Mouse (Mus musculus) layer of hippocampus, postnatal 25 days (tissue): ENCODE data around the gene Ppip5k1. TPM values are rescaled to one million over a fixed set of nuclear protein-coding genes. Genes with fewer than 3 reads are reported as not detected.

ENCODE experiments used
- DNase-seq, 2 experiments: peaks; one replicate each; pipeline ENCODE4 v3.0.0; 2022; ENCODE audit warnings: mixed read lengths in 2 of 2, low spot score in 1 of 2; ENCODE audit errors: extremely low spot score in 1 of 2
- total RNA-seq, 2 experiments: library from RNA; stranded (reverse); gene quantifications; 2 replicates each; pipeline ENCODE4 v1.2.3; 2021

The Ppip5k1 gene
- total RNA-seq, 2 experiments from 2014 or later: 85.1 to 111 TPM

DNA sequence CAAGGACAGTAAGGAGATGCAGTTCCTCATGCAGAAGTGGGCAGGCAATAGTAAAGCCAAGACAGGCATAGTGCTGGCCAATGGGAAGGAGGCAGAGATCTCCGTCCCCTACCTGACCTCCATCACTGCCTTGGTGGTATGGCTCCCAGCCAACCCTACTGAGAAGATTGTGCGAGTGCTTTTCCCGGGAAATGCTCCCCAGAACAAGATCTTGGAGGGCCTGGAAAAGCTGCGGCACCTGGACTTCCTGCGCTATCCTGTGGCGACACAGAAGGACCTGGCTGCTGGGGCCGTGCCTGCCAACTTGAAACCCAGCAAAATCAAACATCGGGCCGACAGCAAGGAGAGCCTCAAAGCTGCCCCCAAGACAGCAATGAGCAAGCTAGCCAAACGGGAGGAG is 55.2 kb downstream of the Ppip5k1 start:
- DNase-seq: no peak

DNA sequence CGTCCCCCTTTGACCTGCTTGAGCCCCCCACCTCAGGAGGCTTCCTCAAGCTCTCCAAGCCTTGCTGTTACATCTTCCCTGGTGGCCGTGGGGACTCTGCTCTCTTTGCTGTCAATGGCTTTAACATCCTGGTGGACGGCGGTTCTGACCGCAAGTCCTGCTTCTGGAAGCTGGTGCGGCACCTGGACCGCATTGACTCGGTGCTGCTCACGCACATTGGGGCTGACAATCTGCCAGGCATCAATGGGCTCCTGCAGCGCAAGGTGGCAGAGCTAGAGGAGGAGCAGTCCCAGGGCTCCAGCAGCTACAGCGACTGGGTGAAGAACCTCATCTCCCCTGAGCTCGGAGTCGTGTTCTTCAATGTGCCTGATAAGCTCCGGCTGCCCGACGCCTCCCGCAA is 55.7 kb downstream of the Ppip5k1 start:
- DNase-seq: no peak

DNA sequence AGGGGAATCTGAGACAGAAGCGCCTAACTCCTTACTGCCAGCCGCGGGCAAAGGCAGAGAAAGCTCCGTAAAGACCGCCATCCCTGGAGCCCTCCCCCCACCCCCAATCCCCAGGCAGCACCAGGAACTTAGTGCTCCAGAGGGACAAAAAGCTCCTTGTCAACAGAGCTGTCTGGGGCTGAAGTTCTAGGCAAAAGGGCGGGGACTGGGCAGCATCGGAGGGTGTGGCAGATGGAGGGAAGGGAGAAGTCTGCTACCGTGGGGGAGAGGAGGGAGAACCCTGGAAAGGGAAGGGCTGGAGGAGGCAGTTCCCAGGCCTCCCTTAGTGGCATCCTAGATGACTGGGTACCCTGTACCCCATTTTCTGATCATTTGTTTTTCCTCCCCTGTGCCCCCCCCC is 57.1 kb downstream of the Ppip5k1 start:
- no peak for DNase-seq

DNA sequence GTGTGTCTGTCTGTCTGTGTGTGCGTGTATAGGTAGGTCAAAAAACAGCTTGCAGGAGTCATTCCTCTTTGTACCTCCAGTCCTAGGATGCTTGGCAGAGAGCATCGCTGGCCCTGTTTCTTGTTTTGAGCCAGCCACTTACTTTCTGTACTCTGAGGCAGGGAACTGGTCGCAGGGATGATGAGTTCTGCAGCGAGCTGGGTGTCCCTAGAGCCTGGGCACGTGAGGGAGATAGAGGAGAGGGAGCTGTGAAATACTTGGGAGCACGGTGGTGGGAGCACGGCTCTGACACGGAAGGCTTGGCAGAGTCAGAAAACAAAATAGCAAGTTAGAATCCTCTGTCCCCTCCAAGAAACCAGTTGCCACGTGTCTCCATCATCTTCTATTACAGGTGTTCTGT is 57.5 kb downstream of the Ppip5k1 start:
- peak in 1 of 2 experiments; percentile 17 for DNase-seq

DNA sequence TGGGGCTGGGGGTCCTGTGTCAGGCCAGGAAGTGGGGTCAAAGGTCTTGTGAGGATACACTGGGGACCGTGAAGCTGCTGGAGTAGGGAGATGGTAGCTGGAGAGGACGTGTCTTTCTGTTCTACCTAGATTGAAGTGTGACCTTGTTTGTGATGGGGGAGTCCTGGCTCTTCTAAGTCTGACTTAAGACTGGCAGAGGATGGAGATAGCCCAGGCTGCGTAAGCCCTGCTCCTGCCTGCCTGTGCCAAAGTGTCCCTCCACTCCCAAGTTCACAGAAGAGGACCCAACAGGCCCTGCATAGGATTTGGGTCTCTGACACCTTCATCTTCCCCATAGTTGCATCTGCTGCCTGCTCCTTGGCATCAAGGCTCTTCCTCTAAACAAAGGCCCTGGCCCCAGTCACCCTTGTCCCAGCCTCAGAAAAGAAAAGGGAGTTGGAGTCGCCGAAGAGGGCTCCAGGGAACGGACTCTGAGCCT is 58.4 kb downstream of the Ppip5k1 start:
- DNase-seq: peak; percentile 10 to 18

DNA sequence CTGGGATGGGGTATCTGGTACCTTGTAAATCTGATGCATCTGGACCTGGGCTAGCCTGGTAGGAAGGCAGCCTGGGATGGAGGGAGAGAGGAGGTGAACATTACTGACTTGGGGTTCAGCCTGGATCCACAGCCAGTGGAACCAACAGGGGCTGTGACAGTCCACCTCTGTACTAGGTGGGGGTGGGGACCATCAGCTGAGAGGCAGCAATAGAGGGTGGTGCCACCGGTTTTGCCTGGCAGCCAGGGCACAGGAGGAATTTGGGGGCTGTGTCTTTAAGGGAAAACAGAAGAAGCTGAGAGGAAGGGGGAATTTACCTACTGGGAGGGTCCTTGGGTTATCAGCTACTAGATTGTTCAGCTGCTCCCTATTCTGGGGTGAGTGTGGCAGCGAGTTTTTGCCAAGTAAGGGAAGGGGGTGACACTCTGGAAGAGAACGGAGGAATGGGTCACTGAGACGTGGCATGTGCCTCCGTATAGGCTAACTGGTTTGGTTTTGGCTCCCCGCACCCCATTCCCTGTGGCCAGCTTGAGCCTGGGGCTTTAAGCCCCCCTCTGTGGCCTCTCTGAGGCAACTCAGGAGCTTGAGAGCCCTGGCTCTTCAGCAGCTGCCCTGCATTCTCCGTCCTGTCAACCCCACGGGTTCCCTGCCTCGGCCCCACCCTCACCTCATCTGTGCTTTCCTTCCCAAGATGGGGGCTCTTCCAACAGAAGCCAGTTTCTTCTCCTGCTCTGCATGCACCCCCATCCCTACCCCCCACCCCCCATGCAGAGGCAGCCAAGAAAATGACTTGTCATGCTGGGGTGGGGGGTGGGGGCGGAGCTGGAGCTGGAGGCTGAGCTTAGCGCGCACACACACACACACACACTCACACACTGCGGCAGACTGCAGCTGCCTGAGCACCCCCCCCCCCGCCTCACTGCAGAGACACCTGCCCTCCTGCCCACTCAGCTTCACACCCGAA is 59.3 kb downstream of the Ppip5k1 start:
- DNase-seq: peak; percentile 51 to 53

DNA sequence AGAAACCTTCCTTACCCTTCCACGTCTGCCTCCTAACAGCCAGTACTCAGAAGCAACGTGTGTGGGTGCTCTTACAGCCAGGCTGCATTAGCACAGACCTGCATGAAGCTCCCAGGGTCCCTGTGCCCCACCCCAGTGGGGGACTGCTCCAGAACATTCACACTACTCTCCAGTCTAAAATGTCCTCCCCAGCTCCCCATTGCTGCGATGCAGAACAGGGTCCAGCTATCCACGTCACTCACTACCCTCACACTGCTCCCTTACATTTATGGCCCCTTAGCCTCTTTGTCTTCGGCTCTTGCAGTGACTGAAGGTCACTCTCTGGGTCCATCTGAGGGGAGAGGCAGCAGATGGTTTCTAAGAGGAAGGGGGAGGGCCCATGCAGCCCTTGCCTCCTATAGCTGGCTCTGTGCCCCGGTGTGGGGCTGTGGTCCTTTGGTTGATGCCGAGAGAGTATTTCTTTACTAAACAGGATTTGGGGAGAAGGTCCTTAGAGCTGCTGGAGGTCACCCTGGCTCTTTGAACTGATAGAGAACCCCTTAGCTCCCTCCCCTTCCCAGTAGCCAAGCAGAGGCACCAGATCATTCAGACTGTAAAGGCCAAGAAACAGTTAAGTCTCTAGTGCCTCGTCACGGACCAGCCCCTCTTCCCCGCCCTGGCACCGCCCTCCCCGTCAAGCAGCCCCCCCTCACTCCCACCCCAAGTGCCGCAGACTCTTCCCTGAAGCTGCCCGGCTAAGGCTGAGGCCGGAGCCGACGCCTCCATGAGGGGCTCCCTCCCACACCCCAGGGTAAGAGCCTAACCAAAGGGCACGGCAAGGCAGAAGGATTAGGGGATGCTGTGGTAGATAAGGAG is 60.2 kb downstream of the Ppip5k1 start:
- DNase-seq: peak; percentile 71 to 74

DNA sequence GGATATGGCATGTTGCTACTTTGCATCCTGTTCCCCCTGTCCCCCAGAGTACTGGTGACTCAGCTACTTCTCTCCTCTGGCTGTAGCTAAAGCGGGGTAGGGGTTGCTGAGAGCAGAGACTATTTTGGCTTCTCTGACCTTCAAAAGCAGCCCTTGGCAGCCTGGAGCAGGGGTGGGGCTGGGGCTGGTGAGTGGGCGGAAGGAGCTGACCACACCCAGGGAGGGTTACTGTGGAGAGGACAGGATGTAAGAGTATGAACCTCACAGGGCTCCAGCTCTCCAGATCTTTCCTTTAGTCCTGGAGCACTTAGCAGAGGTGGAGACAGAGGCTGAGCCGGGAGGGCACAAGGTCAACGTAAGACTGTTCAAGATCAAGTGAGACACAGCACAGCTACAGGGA is 61.0 kb downstream of the Ppip5k1 start:
- DNase-seq: no peak

DNA sequence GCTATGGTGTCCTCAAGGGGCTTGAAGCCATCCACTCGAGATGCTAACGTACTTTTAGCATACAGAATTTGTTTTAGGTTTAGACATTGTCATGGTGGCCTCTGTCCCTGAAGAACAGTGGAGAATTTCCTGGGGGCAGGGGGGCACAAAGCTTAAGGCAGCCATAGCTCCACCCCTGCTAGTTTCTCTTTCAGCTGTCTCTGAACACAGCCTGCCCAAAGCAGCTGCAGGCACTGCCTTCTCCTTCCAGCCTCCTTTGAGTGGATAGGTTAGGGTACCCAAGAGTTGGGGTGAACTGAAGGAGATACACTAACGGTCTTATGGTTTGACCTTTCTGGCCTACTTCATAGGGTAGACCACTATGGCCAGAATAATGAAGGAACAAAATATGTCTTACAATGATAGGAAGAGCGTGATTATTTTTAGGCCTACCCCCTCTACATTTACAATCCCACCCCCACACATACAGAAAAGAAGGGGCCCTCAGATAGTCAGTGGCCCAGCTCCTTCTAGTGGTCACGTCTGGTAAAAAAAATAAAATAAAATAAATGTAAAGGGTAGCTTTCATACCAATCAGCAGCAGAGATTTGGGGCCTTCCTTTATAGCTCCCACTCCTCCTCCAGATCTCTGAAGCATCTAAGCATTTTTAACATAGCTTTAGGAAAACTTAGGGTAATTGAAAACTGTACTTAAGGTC is 62.7 kb downstream of the Ppip5k1 start:
- no peak for DNase-seq

DNA sequence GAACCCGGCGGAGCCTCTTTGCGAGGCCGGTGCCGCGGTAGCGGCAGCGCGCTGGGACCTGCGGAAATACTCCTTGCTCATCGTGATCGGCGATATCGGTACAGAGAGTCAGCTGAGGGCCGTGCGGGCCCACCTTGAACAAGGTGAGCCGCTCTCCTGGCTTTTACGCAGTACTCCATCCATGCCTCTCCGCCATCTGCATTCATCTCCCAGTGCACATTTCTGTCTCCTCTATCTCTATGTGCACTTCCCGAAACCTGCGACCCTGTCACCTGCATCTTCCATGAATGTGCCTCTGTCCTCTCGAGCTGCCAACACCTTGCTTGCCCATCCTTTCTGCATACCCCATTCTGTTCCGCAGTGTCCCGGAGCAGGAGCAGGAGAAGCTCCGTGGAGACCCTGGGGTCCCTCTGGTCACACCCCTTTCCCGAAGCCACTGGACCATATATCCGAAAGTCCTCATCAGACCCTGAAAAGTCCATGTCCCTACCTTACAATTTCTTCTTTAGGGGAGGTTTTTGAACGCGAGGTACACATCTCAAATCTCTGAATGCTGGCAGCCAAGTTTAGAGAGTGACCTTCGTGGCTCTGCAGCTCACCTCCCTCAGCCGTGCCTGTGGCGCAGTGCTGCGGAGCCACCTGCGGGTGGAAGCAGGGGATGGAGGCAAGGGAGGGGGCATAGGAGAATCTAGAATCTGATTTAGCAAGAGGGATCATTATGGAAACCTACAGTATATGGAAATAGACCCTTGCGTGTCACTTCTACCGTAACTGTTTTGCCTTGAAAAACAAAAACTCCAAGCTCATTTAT is 65.3 kb downstream of the Ppip5k1 start:
- peak in 1 of 2 experiments; percentile 13 for DNase-seq

DNA sequence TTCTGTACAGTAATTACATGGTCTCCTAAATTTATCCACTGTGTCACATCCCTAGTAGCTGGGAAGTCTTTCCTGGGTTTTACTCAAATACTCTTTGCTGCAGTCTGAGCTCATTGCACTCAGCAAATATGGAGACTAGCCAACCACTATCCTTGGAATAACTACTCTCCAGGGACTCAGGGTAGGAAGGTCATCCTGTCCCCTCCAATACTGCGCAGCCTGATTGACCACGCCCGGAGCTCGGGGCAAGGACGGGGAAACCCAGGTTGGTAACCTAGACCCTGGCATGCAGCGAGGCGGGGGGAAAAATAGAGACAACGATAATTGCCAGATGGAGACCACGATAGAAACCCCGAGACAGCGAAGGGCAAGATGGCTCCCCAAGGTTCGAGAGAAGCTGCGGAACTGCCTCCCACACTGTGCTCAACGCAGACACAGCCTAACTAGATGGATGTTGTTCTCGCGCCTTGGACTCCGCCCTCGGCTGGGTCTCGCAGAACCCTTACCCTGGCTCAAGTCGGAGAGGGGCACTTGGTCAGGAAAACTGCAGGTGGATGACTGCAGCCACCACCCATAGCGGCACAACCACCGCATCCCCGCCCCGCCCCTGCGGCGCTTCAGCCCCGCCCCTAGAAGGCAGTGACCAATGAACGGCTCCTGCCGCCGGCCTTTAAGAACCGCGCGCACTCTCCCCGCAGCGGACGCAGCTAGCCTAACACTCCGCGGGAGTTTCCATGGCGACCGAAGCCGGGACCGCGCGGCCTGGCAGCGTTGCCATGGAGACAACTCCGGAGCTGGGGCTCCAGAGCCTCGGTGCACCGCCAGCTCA is 66.1 kb downstream of the Ppip5k1 start, which contains the start of gene Map1a:
Gene Map1a (plus strand): TSS at position 700 of the 829 bp plus-strand sequence.
- DNase-seq: peak; percentile 85 to 89

DNA sequence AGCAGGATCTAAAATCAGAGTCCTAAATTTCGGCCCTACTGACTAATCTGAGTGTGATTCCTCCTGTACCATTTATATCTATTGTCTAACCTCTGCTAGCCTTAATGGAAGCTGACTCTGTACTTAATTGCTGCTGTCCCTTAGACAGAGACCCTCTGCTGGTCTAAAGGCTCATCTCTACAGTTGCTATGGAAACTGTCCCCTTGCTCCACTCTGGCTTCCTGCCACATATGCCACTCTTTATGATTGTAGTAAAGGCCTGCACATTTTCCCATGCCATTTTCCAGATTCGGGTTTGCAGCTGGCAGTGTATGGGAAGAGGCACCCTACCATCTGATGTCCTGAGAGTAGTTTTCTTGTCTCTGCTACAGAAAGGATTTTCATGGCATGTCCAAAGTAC is 67.3 kb downstream of the Ppip5k1 start:
- no peak for DNase-seq

DNA sequence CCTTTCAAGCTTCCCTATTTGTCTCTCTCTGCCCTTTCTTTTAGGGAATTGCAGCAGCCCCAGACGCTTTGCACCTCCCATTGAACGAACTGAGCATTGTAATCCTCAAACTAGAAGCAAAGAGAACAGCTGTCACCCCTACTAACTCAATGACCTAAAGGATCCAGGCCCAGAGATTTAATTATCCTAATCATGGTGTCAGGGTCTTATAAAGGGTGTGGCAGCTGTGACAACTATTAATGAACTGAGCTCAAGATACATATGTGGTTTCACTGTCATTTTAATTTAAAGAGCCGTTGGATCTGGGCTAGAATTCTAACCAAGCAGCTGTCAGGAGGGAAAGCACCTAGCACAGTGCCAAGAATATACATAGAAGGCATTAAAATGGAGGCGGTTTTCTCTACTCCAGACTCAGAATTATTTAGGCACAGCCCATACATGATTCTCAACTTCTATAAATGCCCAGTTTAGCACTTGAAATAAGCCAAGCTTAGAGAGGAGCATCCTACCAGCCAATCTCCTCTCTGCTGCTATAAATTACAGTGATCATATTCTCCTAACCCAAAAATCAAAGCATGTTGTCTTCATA is 83.2 kb downstream of the Ppip5k1 start:
- DNase-seq: no peak

DNA sequence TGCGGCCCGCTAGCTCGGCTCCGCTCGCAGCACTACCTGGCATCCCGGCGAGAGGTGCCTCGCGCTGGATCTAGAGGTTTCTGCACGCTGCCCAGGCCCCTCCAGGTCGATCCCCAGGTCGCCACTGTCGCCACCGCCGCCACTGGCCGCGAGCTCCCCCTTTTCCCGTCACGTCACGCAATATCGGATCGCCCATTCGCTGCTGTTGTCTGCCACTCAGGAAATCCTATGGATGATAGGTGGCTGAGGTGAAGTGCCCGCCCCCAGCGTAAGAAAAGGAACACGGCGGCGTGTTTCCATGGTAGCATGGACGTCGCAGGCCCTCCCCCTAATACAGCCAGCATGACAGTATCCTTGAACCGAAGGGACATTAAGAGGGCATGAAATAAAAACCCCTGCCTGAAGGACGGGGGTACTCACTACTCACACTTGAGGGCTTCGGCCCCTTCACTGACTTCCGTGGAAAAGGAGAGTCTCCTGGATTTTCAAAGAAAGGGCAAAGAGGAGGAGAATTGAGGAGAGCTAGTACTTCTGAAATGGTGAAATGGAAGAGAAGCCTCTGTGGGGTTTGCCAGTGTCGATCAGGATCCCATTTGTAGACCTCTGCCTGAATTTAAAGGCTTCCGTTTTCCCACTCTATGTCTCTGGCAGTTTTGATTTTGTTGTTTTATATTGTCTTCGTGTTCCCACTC is 83.8 kb downstream of the Ppip5k1 start, which contains the start of gene Trp53bp1:
Gene Trp53bp1 (minus strand): TSS at position 172 of the 692 bp plus-strand sequence.
- peak; percentile 90 to 91 for DNase-seq

DNA sequence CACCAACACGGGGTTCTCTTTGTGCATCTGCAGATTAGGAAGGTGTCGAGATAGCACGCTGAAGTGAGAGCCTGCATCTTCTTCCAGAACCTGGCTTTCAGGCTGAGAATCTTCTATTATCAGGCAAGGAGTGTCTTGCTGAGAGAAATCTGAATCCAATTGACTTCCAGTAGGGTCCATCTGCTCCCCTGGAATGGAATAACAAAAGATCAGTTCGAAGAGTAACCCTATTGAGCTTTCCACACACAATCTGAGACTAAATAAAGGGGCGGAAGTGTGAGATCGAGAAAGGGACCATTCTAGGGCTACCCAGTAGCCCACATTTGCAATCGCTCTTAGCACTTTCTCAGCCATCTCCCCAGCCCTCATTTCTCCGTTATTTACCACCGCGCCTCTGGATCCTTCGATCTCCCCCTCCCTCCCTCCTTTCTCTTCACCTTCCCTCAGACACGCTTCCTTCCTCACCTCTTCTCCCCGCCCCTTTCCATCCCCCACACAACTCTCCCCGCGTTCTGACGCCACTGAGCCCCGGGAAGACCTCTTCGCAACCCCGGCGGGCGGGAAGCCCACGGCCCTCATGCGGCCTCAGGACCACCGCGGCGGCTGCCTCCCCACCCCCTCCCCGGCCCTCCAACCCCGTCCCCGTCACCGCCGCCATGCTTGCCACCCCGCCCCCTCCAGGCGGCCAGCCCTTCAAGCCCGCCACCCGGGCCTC is 84.5 kb downstream of the Ppip5k1 start:
- DNase-seq: no peak

DNA sequence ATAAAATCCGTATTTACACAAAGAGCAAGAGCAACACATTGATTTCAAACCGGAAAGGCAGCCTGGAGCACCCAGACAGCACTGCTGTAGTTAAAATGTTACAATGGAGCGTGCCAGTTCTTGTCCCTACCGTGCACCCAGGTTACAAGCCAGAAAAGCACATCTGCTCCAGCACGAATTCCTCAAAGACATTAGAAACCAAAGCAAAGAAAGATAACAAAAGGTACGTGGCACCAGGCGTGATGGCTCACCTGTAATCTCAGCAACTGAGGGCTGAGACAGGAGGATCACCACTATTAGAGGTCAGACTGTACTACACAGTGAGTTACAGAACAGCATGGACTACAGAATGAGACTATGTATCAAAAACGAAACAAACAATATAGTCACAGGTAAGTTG is 86.8 kb downstream of the Ppip5k1 start:
- DNase-seq: no peak
